Mouse (Mus musculus) CH12.LX (cell line): ENCODE measurements around the gene Gm36028. TPM values are rescaled to one million over a fixed set of nuclear protein-coding genes. Genes with fewer than 3 reads are reported as not detected.

ENCODE experiments used
- DNase-seq: peaks from one replicate; pipeline ENCODE4 v3.0.0-alpha.2; 2013; ENCODE audit errors: extremely low read depth
- H3K27ac ChIP-seq: 2 replicates; pipeline ENCODE4 v1.5.1; 2012; ENCODE audit warnings: low read depth, mild to moderate bottlenecking, control low read depth, moderate library complexity; ENCODE audit not compliant: insufficient read depth
- H3K27me3 ChIP-seq: replicated peaks from 2 replicates; pipeline ENCODE3; 2012; ENCODE audit warnings: inconsistent platforms
- H3K36me3 ChIP-seq, 2 experiments: replicated peaks in 1 of 2; 2 replicates each; pipeline versions ENCODE3 to v1.6.1; 2012; ENCODE audit warnings: inconsistent platforms in 1 of 2, low read length in 1 of 2, mild to moderate bottlenecking in 1 of 2, mixed read lengths in 1 of 2, moderate library complexity in 1 of 2; ENCODE audit not compliant: control insufficient read depth in 1 of 2, insufficient read depth in 1 of 2
- H3K4me1 ChIP-seq, 2 experiments: 2 replicates each; pipeline ENCODE4 v1.6.1; 2012; ENCODE audit warnings: inconsistent platforms in 1 of 2, moderate library complexity in 1 of 2; ENCODE audit not compliant: insufficient read depth in 2 of 2, control insufficient read depth in 1 of 2
- H3K4me2 ChIP-seq: 2 replicates; pipeline ENCODE4 v1.6.1; 2012; ENCODE audit warnings: low read depth, mild to moderate bottlenecking, control low read depth; ENCODE audit not compliant: poor library complexity, insufficient read depth, severe bottlenecking
- H3K4me3 ChIP-seq, 3 experiments: fragments of 150-350 bp in 1 of 3; sonication (generic) in 1 of 3; replicated peaks in 1 of 3; 2 replicates each; pipeline versions ENCODE3 to v1.5.1; 2011 to 2012; ENCODE audit warnings: low read depth in 2 of 3, low read length in 2 of 3, mild to moderate bottlenecking in 2 of 3, moderate library complexity in 2 of 3, control low read depth in 1 of 3, improper control_type of control experiment in 1 of 3, inconsistent platforms in 1 of 3, mixed read lengths in 1 of 3; ENCODE audit not compliant: poor library complexity in 1 of 3
- H3K79me2 ChIP-seq: replicated peaks from 2 replicates; pipeline ENCODE4 v1.6.1; 2012; ENCODE audit warnings: mild to moderate bottlenecking, moderate library complexity; ENCODE audit not compliant: control insufficient read depth, poor library complexity, insufficient read depth, severe bottlenecking; ENCODE audit errors: extremely low read depth
- H3K9ac ChIP-seq: 2 replicates; pipeline ENCODE4 v1.6.1; 2012; ENCODE audit warnings: low read depth, mild to moderate bottlenecking, control low read depth, moderate library complexity; ENCODE audit not compliant: insufficient read depth
- H3K9me3 ChIP-seq: replicated peaks from 2 replicates; pipeline ENCODE3; 2012; ENCODE audit warnings: low read length, inconsistent platforms, mixed read lengths
- CHD1 ChIP-seq: IDR thresholded peaks from 2 replicates; pipeline ENCODE4 v1.6.1; 2012; ENCODE audit warnings: low read depth, low read length, improper control_type of control experiment, inconsistent platforms
- E2F4 ChIP-seq: IDR thresholded peaks from 2 replicates; pipeline ENCODE4 v1.6.1; 2011; ENCODE audit warnings: low read depth, low read length, improper control_type of control experiment; ENCODE audit not compliant: insufficient replicate concordance
- ELF1 ChIP-seq: IDR thresholded peaks from 2 replicates; pipeline ENCODE4 v1.6.1; 2014; ENCODE audit warnings: low read depth, mild to moderate bottlenecking, inconsistent platforms, low read length, improper control_type of control experiment
- EP300 ChIP-seq: IDR thresholded peaks from 2 replicates; pipeline ENCODE4 v1.6.1; 2011; ENCODE audit warnings: low read length, improper control_type of control experiment
- ETS1 ChIP-seq: conservative IDR thresholded peaks from 2 replicates; pipeline ENCODE4 v1.6.1; 2012; ENCODE audit warnings: low read depth, mild to moderate bottlenecking, inconsistent platforms, low read length, improper control_type of control experiment, moderate library complexity
- GABPA ChIP-seq: IDR thresholded peaks from 2 replicates; pipeline ENCODE4 v1.6.1; 2012; ENCODE audit warnings: low read depth, low read length, improper control_type of control experiment, inconsistent platforms; ENCODE audit not compliant: insufficient replicate concordance
- KAT2A ChIP-seq: IDR thresholded peaks from 2 replicates; pipeline ENCODE4 v1.6.1; 2012; ENCODE audit warnings: low read length, improper control_type of control experiment, inconsistent platforms; ENCODE audit not compliant: insufficient replicate concordance
- MAFK ChIP-seq: IDR thresholded peaks from 2 replicates; pipeline ENCODE4 v1.6.1; 2011; ENCODE audit warnings: low read length, improper control_type of control experiment; ENCODE audit not compliant: insufficient replicate concordance
- MEF2A ChIP-seq: IDR thresholded peaks from 2 replicates; pipeline ENCODE4 v1.6.1; 2014; ENCODE audit warnings: low read depth, mild to moderate bottlenecking, inconsistent platforms, low read length, improper control_type of control experiment, borderline replicate concordance
- POLR2A ChIP-seq: IDR thresholded peaks from 2 replicates; pipeline ENCODE4 v1.6.1; 2011; ENCODE audit warnings: low read depth, mild to moderate bottlenecking, improper control_type of control experiment, low read length
- POLR2AphosphoS2 ChIP-seq: IDR thresholded peaks from 2 replicates; pipeline ENCODE4 v1.6.1; 2011; ENCODE audit warnings: low read depth, low read length, improper control_type of control experiment
- RAD21 ChIP-seq: IDR thresholded peaks from 2 replicates; pipeline ENCODE4 v1.6.1; 2011; ENCODE audit warnings: low read depth, mild to moderate bottlenecking, low read length, improper control_type of control experiment, moderate library complexity
- RCOR1 ChIP-seq: conservative IDR thresholded peaks from 2 replicates; pipeline ENCODE4 v1.6.1; 2012; ENCODE audit warnings: low read depth, mild to moderate bottlenecking, inconsistent platforms, low read length, improper control_type of control experiment
- SMC3 ChIP-seq: IDR thresholded peaks from 2 replicates; pipeline ENCODE4 v1.6.1; 2011; ENCODE audit warnings: low read depth, low read length, improper control_type of control experiment
- TBP ChIP-seq: conservative IDR thresholded peaks from 2 replicates; pipeline ENCODE4 v1.6.1; 2011; ENCODE audit warnings: low read depth, low read length, improper control_type of control experiment
- USF1 ChIP-seq: IDR thresholded peaks from 2 replicates; pipeline ENCODE4 v1.6.1; 2014; ENCODE audit warnings: low read depth, mild to moderate bottlenecking, inconsistent platforms, low read length, improper control_type of control experiment
- ZC3H11A ChIP-seq: IDR thresholded peaks from 2 replicates; pipeline ENCODE4 v1.6.1; 2012; ENCODE audit warnings: low read depth, mild to moderate bottlenecking, inconsistent platforms, low read length, improper control_type of control experiment
- ZKSCAN1 ChIP-seq: IDR thresholded peaks from 2 replicates; pipeline ENCODE4 v1.6.1; 2012; ENCODE audit warnings: low read depth, inconsistent platforms, low read length, improper control_type of control experiment, borderline replicate concordance
- ZMIZ1 ChIP-seq: IDR thresholded peaks from 2 replicates; pipeline ENCODE4 v1.6.1; 2012; ENCODE audit warnings: low read depth, mild to moderate bottlenecking, inconsistent platforms, low read length, improper control_type of control experiment
- ZNF384 ChIP-seq: IDR thresholded peaks from 2 replicates; pipeline ENCODE4 v1.6.1; 2012; ENCODE audit warnings: low read depth, low read length, improper control_type of control experiment, inconsistent platforms
- dilution Hi-C: fragments of 300-500 bp; cut with MboI; formaldehyde crosslinking; loops from 2 replicates; pipeline ENCODE4 v1.14.3; 2020; ENCODE audit warnings: low sequenced_read_pairs; ENCODE audit not compliant: extremely low pct_unique_long_range_greater_than_20kb, extremely low pct_ligation_motif_present
- in situ Hi-C: fragments of 300-500 bp; cut with MboI; formaldehyde crosslinking; loops from 3 replicates; pipeline ENCODE4 v1.14.3; 2019; ENCODE audit warnings: low sequenced_read_pairs, low pct_ligation_motif_present, low pct_unique_long_range_greater_than_20kb, mixed read lengths
- polyA plus RNA-seq: library from polyadenylated mRNA; unstranded; fragments of >175 nt; gene quantifications from 2 replicates; pipeline ENCODE4 v1.2.1, GENCODE M21; 2012; ENCODE audit warnings: low read depth; ENCODE audit not compliant: insufficient read length
- total RNA-seq, 2 experiments: library from RNA; depleted of rRNA; stranded (reverse); fragments of 300-350 nt in 1 of 2; fragments of >200 nt in 1 of 2; gene quantifications; 2 replicates each; pipeline ENCODE4 v1.2.3; 2012 to 2014

Gm36028 gene
- total and polyA plus RNA-seq, 3 experiments = not detected

DNA sequence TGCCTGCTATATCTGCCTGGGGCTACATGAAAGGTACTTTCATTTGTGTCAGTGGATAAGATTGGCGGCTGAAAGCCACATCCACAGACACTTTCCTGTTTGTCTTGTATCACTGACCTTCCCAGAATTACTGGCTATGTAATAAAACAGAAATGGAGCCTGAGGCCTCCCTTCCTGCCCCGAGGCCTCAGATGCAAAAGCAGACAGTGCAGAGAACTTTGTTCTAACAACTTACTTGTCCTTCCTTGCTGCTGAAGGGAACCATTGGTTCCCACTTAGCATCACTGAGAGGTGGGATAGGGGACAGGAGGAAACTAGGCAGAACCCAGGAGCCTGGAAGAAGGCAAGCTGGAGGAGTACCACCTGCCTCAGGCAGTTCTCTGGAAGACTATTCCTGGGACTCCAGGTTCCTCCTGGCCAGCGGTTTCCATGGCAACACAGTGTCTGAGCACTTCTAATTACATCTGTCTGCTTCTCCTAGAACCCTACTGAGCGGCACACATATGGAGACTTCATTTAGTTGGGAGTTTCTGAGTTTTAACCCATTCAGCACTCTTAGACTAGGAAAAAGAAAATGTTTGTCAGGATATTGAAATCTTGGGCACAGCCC is 58.2 kb downstream of the Gm36028 start:
- H3K4me2 ChIP-seq = no peak overlapping the region
- dilution Hi-C loops (no loop called here), in situ Hi-C loops (no loop called here)
- no peak overlapping the region for H3K9ac ChIP-seq
- DNase-seq = no peak
- H3K27me3 ChIP-seq = no peaks in the 10 kb centered on the region
- H3K9me3 ChIP-seq = peaks cover 11% of the 10 kb centered on the region
- no peaks in the 10 kb centered on the region for H3K4me1 ChIP-seq
- no peaks in the 10 kb centered on the region for H3K36me3 ChIP-seq
- TF ChIP-seq ETS1 (no peak), SMC3 (no peak), ZMIZ1 (no peak), MAFK (no peak), KAT2A (no peak), ZNF384 (no peak), ZKSCAN1 (no peak), MEF2A (no peak), EP300 (no peak), POLR2A (no peak), CHD1 (no peak), GABPA (no peak), ELF1 (no peak)
- H3K27ac ChIP-seq = no peak overlapping the region
- H3K4me3 ChIP-seq = no peak overlapping the region
- no peaks in the 10 kb centered on the region for H3K79me2 ChIP-seq

DNA sequence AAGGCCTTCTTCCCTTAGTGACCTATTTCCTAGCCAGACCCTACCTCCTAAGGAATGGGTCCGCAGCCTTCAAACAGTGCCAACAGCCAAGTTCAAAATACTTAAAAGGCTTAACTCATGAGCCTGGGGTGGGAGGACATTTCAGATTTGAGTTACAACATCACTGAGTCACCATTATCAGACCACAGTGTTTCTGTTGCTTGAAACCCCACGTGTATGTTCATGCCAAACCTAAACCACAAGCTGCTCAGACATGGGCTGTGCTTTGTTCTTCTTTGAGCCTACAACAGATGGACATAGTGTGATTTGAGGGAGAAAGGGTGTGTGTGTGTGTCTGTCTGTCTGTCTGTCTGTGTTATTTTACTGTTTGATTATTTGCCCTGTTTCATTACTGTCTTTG is 59.8 kb downstream of the Gm36028 start:
- no peak for TF ChIP-seq E2F4
- TF ChIP-seq KAT2A = no peak
- no peak for TF ChIP-seq ZC3H11A
- TF ChIP-seq EP300 = no peak
- TF ChIP-seq POLR2AphosphoS2 = no peak
- TF ChIP-seq RCOR1 = no peak
- no peak for TF ChIP-seq SMC3
- no peak for TF ChIP-seq ZNF384
- no peak for TF ChIP-seq TBP
- no peak for TF ChIP-seq RAD21
- no peak for TF ChIP-seq ZKSCAN1
- TF ChIP-seq USF1 = no peak
- H3K4me2 ChIP-seq = no peak overlapping the region
- no peak overlapping the region for H3K4me3 ChIP-seq
- no peaks in the 10 kb centered on the region for H3K36me3 ChIP-seq
- in situ Hi-C loops = no loop called here
- dilution Hi-C loops = no loop called here
- H3K4me1 ChIP-seq = no peaks in the 10 kb centered on the region
- no peak overlapping the region for H3K9ac ChIP-seq
- no peak for DNase-seq
- H3K79me2 ChIP-seq = no peaks in the 10 kb centered on the region
- no peaks in the 10 kb centered on the region for H3K27me3 ChIP-seq
- H3K27ac ChIP-seq = no peak overlapping the region
- peaks cover 11% of the 10 kb centered on the region for H3K9me3 ChIP-seq

Other genes starting within 250 kb of the Gm36028 start
- 70.7 and 72.3 TPM in 2 replicates for gene Ndufb4, start 206.7 kb downstream of the Gm36028 start, total RNA-seq (2012; rRNA removed)
- 97.4 and 102 TPM in 2 replicates for gene Ndufb4, start 206.7 kb downstream of the Gm36028 start, total RNA-seq (2014; rRNA removed)
- gene Ndufb4, start 206.7 kb downstream of the Gm36028 start, polyA plus RNA-seq = 51.8 and 54.2 TPM in 2 replicates
- 0.29 and 0.34 TPM in 2 replicates for gene Fstl1, start 84.3 kb downstream of the Gm36028 start, total RNA-seq (2012; rRNA removed)
- 0.59 and 1.2 TPM in 2 replicates for gene Fstl1, start 84.3 kb downstream of the Gm36028 start, total RNA-seq (2014; rRNA removed)
- gene Fstl1, start 84.3 kb downstream of the Gm36028 start, polyA plus RNA-seq = 0.80 and 0.87 TPM in 2 replicates
- 28.4 and 31.3 TPM in 2 replicates for gene Lrrc58, start 7.2 kb upstream of the Gm36028 start, total RNA-seq (2012; rRNA removed)
- gene Lrrc58, start 7.2 kb upstream of the Gm36028 start, total RNA-seq (2014; rRNA removed) = 29.0 and 30.8 TPM in 2 replicates
- 15.9 and 17.4 TPM in 2 replicates for gene Lrrc58, start 7.2 kb upstream of the Gm36028 start, polyA plus RNA-seq
- 0.04 and 0.08 TPM in 2 replicates for gene Gpr156, start 55.4 kb upstream of the Gm36028 start, total RNA-seq (2012; rRNA removed)
- gene Gpr156, start 55.4 kb upstream of the Gm36028 start, total RNA-seq (2014; rRNA removed) = 0.11 TPM in 1 of 2 replicates, not detected in the other
- gene Gpr156, start 55.4 kb upstream of the Gm36028 start, polyA plus RNA-seq = 0.05 and 0.09 TPM in 2 replicates
- 15.5 and 15.9 TPM in 2 replicates for gene Gsk3b, start 227.9 kb upstream of the Gm36028 start, total RNA-seq (2012; rRNA removed)
- 6.1 and 6.8 TPM in 2 replicates for gene Gsk3b, start 227.9 kb upstream of the Gm36028 start, total RNA-seq (2014; rRNA removed)
- 27.4 and 30.8 TPM in 2 replicates for gene Gsk3b, start 227.9 kb upstream of the Gm36028 start, polyA plus RNA-seq